Mouse (Mus musculus) liver, adult 2 months (tissue): ENCODE results near the gene Itga8. TPM values are rescaled to one million over a fixed set of nuclear protein-coding genes. Genes with fewer than 3 reads are reported as not detected.
A peak's percentile ranks its signal among the peaks of the same experiment; 100 is the strongest.

Source experiments
- DNase-seq: peaks from one replicate; pipeline ENCODE4 v3.0.0-alpha.2; 2011; ENCODE audit warnings: low read depth, low spot score; ENCODE audit errors: extremely low read depth
- H3K27ac ChIP-seq: fragments of 200-500 bp; replicated peaks from 2 replicates; pipeline ENCODE4 v1.5.1; 2012; ENCODE audit warnings: low read depth, mild to moderate bottlenecking, control low read depth, inconsistent platforms, low read length; ENCODE audit not compliant: insufficient read depth
- H3K27me3 ChIP-seq: fragments of 200-500 bp; 2 replicates; pipeline ENCODE4 v1.6.1; 2012; ENCODE audit warnings: mild to moderate bottlenecking, moderate library complexity, low read length, inconsistent platforms; ENCODE audit not compliant: control insufficient read depth, insufficient read depth
- H3K36me3 ChIP-seq: fragments of 200-500 bp; 2 replicates; pipeline ENCODE4 v1.6.1; 2012; ENCODE audit warnings: low read length, inconsistent platforms; ENCODE audit not compliant: control insufficient read depth, insufficient read depth
- H3K4me1 ChIP-seq: fragments of 200-500 bp; 2 replicates; pipeline ENCODE4 v1.6.1; 2011; ENCODE audit warnings: low read length; ENCODE audit not compliant: control insufficient read depth, insufficient read depth
- H3K4me3 ChIP-seq: fragments of 200-500 bp; 2 replicates; pipeline ENCODE4 v1.5.1; 2011; ENCODE audit warnings: low read depth, mild to moderate bottlenecking, control low read depth, low read length, moderate library complexity; ENCODE audit not compliant: insufficient read depth
- H3K79me2 ChIP-seq: fragments of 200-500 bp; 2 replicates; pipeline ENCODE4 v1.6.1; 2012; ENCODE audit warnings: inconsistent platforms, mild to moderate bottlenecking, low read length, moderate library complexity; ENCODE audit not compliant: control insufficient read depth, insufficient read depth
- H3K9ac ChIP-seq: fragments of 200-500 bp; 2 replicates; pipeline ENCODE4 v1.6.1; 2012; ENCODE audit warnings: low read depth, mild to moderate bottlenecking, control low read depth, inconsistent platforms, low read length
- CTCF ChIP-seq: fragments of 200-500 bp; IDR thresholded peaks from 2 replicates; pipeline ENCODE4 v1.5.1; 2011; ENCODE audit warnings: low read depth, low read length, control low read depth
- POLR2A ChIP-seq: fragments of 200-500 bp; IDR thresholded peaks from 2 replicates; pipeline ENCODE4 v1.6.1; 2011; ENCODE audit warnings: low read length, control low read depth; ENCODE audit not compliant: insufficient read depth; ENCODE audit errors: extremely low read depth
- WGBS: fragments of 180-500 bp; shearing (Covaris S2); methylation state at CpG from one replicate; pipeline ENCODE4 v1.1.7; 2018; 5-methylcytosine and 5-hydroxymethylcytosine counted together
- polyA plus RNA-seq: library from polyadenylated mRNA; depleted of rRNA; stranded (reverse); fragments of >200 nt; gene quantifications from 2 replicates; pipeline ENCODE4 v1.2.3, GENCODE M21; 2012
- total RNA-seq: library from RNA; depleted of rRNA; stranded (reverse); fragments of >200 nt; gene quantifications from 2 replicates; pipeline ENCODE4 v1.2.3, GENCODE M21; 2014

Gene Itga8
- total and polyA plus RNA-seq, 2 experiments = 1.8 to 5.2 TPM

GRCm38 (mm10) chr2:12157001-12157400 lies 144.7 kb downstream of the Itga8 start:
- DNase-seq = peak; percentile 23
- Histone ChIP-seq H3K4me3 (no peak overlapping the region), H3K27ac (no peak overlapping the region), H3K79me2 (no peaks in the 10 kb centered on the region), H3K36me3 (no peaks in the 10 kb centered on the region), H3K4me1 (no peaks in the 10 kb centered on the region), H3K9ac (no peak overlapping the region), H3K27me3 (no peaks in the 10 kb centered on the region)
- TF ChIP-seq POLR2A (no peak), CTCF (no peak)
- 28% methylated on average over 1 of the region's 1 CpGs for WGBS

DNA sequence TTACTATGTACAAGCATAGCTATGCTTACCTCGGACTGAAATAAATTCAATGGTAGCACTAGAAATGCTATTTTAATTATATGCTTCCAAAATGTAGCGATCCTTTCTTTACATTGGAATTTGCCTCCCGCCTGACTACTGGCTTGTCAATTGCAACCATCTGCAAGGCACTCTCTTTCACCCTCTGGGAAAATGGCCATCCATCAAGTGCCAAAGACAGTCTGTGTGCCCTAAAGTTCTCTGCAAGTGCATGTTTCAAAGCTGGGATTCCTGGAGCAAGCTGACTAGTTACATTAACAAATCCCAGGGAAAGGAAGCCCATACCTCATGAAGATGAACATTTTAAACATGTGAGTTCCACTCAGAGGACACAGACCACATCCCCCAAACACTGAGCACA lies 145.3 kb downstream of the Itga8 start:
- WGBS = 90% methylated on average over 3 of the region's 3 CpGs

DNA sequence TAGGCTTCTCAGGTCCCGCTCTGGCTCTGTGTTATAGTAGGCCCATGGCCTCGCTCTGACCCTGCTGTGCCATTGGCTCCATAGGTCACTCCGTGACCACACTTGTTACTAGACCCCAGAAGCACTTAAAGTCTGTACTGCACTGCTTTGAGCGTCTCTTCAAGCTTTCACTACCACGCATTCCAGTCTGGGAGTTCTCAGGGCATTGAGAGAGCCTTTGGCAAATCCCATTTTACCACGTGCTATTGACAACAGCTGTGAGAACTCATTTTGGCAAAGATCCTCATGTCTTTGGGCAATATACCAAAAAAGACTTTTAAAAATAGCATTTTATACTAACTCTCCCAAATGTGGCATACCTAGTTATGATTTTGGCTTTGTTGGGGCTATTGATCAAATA lies 147.0 kb downstream of the Itga8 start:
- Histone ChIP-seq H3K79me2 (no peaks in the 10 kb centered on the region), H3K9ac (no peak overlapping the region), H3K4me3 (no peak overlapping the region), H3K4me1 (no peaks in the 10 kb centered on the region), H3K27me3 (no peaks in the 10 kb centered on the region), H3K27ac (no peak overlapping the region), H3K36me3 (no peaks in the 10 kb centered on the region)
- WGBS = 81% methylated on average over 6 of the region's 6 CpGs
- no peak for TF ChIP-seq POLR2A
- no peak for TF ChIP-seq CTCF
- peak; percentile 24 for DNase-seq

More for the DNA sequence above, 145.3 kb downstream of the Itga8 start:
- Histone ChIP-seq H3K27me3 (no peaks in the 10 kb centered on the region), H3K9ac (no peak overlapping the region), H3K4me1 (no peaks in the 10 kb centered on the region), H3K4me3 (no peak overlapping the region), H3K36me3 (no peaks in the 10 kb centered on the region), H3K27ac (no peak overlapping the region), H3K79me2 (no peaks in the 10 kb centered on the region)
- no peak for DNase-seq
- TF ChIP-seq POLR2A (no peak), CTCF (no peak)

GRCm38 (mm10) chr2:12153551-12153950 lies 148.2 kb downstream of the Itga8 start:
- TF ChIP-seq CTCF = no peak
- no peak for TF ChIP-seq POLR2A
- no peaks in the 10 kb centered on the region for H3K4me1 ChIP-seq
- 89% methylated on average over 1 of the region's 1 CpGs for WGBS
- H3K79me2 ChIP-seq = no peaks in the 10 kb centered on the region
- H3K36me3 ChIP-seq = no peaks in the 10 kb centered on the region
- no peak for DNase-seq
- no peak overlapping the region for H3K4me3 ChIP-seq
- H3K27me3 ChIP-seq = no peaks in the 10 kb centered on the region
- no peak overlapping the region for H3K27ac ChIP-seq
- no peak overlapping the region for H3K9ac ChIP-seq

DNA sequence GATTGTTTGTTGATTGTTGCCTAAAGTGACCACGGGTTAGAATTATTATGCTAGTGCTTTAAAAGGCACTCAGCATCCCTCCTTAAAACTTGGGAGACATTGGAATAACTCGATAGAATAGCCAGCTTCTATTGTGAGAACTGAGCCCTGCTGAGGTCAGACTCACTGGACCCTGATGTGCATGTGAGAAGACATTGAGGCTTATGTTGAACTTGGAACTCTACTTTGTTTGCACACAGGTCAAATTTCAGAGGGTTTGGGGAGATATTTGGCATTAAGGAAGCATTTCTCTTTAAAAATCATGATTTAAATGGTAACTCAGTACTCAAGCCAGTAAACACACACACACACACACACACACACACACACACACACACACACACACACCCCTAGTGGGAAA lies 153.8 kb downstream of the Itga8 start:
- peaks cover 2% of the 10 kb centered on the region; the same call in 1 of the 2 replicates for H3K4me1 ChIP-seq
- H3K9ac ChIP-seq = no peak overlapping the region
- no peak overlapping the region for H3K4me3 ChIP-seq
- no peaks in the 10 kb centered on the region for H3K27me3 ChIP-seq
- peak; percentile 91 for DNase-seq
- TF ChIP-seq POLR2A (no peak), CTCF (no peak)
- H3K27ac ChIP-seq = no peak overlapping the region
- 36% methylated on average over 2 of the region's 2 CpGs for WGBS
- H3K79me2 ChIP-seq = no peaks in the 10 kb centered on the region
- no peaks in the 10 kb centered on the region for H3K36me3 ChIP-seq

- Histone ChIP-seq H3K79me2 (no peaks in the 10 kb centered on the region), H3K36me3 (no peaks in the 10 kb centered on the region), H3K27me3 (no peaks in the 10 kb centered on the region), H3K4me3 (no peak overlapping the region), H3K4me1 (peaks cover 2% of the 10 kb centered on the region; the same call in 1 of the 2 replicates), H3K27ac (no peak overlapping the region), H3K9ac (no peak overlapping the region)
- DNase-seq = no peak
- TF ChIP-seq POLR2A = no peak
- no peak for TF ChIP-seq CTCF
- WGBS = 78% methylated on average over 2 of the region's 2 CpGs
Measured at GRCm38 (mm10) chr2:12146612-12147011, 155.1 kb downstream of the Itga8 start.
